Mouse (Mus musculus): ENCODE data around the gene Dab1. TPM values are rescaled to one million over a fixed set of nuclear protein-coding genes. Genes with fewer than 3 reads are reported as not detected.

Dab1 gene
- polyA plus RNA-seq, 1 experiment from 2014 or later = 114 TPM

- Histone ChIP-seq H3K9me3 (no peaks in the 10 kb centered on the region), H3K36me3 (no peaks in the 10 kb centered on the region), H3K9ac (replicated peaks) (no peak overlapping the region), H3K4me1 (replicated peaks) (no peaks in the 10 kb centered on the region), H3K27me3 (no peaks in the 10 kb centered on the region), H3K4me3 (replicated peaks) (no peak overlapping the region), H3K27ac (no peak overlapping the region), H3K4me2 (replicated peaks) (no peak overlapping the region)
- no peak for ATAC-seq
Measured at GRCm38 (mm10) chr4:104153637-104154036, 534.5 kb downstream of the Dab1 start.

GRCm38 (mm10) chr4:104178067-104178466 lies 558.9 kb downstream of the Dab1 start:
- Histone ChIP-seq H3K27me3 (no peaks in the 10 kb centered on the region), H3K4me3 (replicated peaks) (no peak overlapping the region), H3K4me1 (replicated peaks) (no peaks in the 10 kb centered on the region), H3K36me3 (no peaks in the 10 kb centered on the region), H3K27ac (no peak overlapping the region), H3K9me3 (no peaks in the 10 kb centered on the region), H3K9ac (replicated peaks) (no peak overlapping the region), H3K4me2 (replicated peaks) (no peak overlapping the region)
- no peak for ATAC-seq
- WGBS = 73% methylated on average over 3 of the region's 3 CpGs

- no peaks in the 10 kb centered on the region for H3K36me3 ChIP-seq
- no peaks in the 10 kb centered on the region for H3K4me1 ChIP-seq (replicated peaks)
- H3K9ac ChIP-seq (replicated peaks) = no peak overlapping the region
- H3K27ac ChIP-seq = no peak overlapping the region
- H3K9me3 ChIP-seq = no peaks in the 10 kb centered on the region
- ATAC-seq = no peak
- H3K4me2 ChIP-seq (replicated peaks) = no peak overlapping the region
- no peak overlapping the region for H3K4me3 ChIP-seq (replicated peaks)
- 83% methylated on average over 4 of the region's 4 CpGs for WGBS
- no peaks in the 10 kb centered on the region for H3K27me3 ChIP-seq
Measured at GRCm38 (mm10) chr4:104186311-104186710, 567.2 kb downstream of the Dab1 start.

GRCm38 (mm10) chr4:104198635-104199034 lies 579.5 kb downstream of the Dab1 start:
- no peak overlapping the region for H3K9ac ChIP-seq (replicated peaks)
- ATAC-seq = no peak
- no peak overlapping the region for H3K4me2 ChIP-seq (replicated peaks)
- H3K9me3 ChIP-seq = no peaks in the 10 kb centered on the region
- no peak overlapping the region for H3K4me3 ChIP-seq (replicated peaks)
- H3K27ac ChIP-seq = no peak overlapping the region
- H3K36me3 ChIP-seq = no peaks in the 10 kb centered on the region
- no peaks in the 10 kb centered on the region; the same call in 1 of the 2 replicates for H3K4me1 ChIP-seq (replicated peaks)
- H3K27me3 ChIP-seq = no peaks in the 10 kb centered on the region
- 91% methylated on average over 8 of the region's 8 CpGs for WGBS

- Histone ChIP-seq H3K27me3 (no peaks in the 10 kb centered on the region), H3K27ac (no peak overlapping the region), H3K4me2 (replicated peaks) (no peak overlapping the region), H3K4me3 (replicated peaks) (no peak overlapping the region), H3K9ac (replicated peaks) (no peak overlapping the region), H3K9me3 (no peaks in the 10 kb centered on the region), H3K36me3 (no peaks in the 10 kb centered on the region), H3K4me1 (replicated peaks) (peaks cover 8% of the 10 kb centered on the region)
- ATAC-seq = no peak
- 79% methylated on average over 5 of the region's 5 CpGs for WGBS
Measured at GRCm38 (mm10) chr4:104201686-104202085, 582.5 kb downstream of the Dab1 start.

GRCm38 (mm10) chr4:104204047-104204446 lies 584.9 kb downstream of the Dab1 start:
- no peaks in the 10 kb centered on the region for H3K27me3 ChIP-seq
- no peak for ATAC-seq
- H3K9me3 ChIP-seq = no peaks in the 10 kb centered on the region
- H3K4me1 ChIP-seq (replicated peaks) = peaks cover 14% of the 10 kb centered on the region
- no peak overlapping the region for H3K4me2 ChIP-seq (replicated peaks)
- H3K36me3 ChIP-seq = no peaks in the 10 kb centered on the region
- H3K9ac ChIP-seq (replicated peaks) = no peak overlapping the region
- no peak overlapping the region for H3K4me3 ChIP-seq (replicated peaks)
- H3K27ac ChIP-seq = no peak overlapping the region
- 33% methylated on average over 6 of the region's 6 CpGs for WGBS

- Histone ChIP-seq H3K27me3 (no peaks in the 10 kb centered on the region), H3K9ac (replicated peaks) (no peak overlapping the region), H3K4me3 (replicated peaks) (no peak overlapping the region), H3K27ac (no peak overlapping the region), H3K9me3 (no peaks in the 10 kb centered on the region), H3K4me1 (replicated peaks) (peaks cover 21% of the 10 kb centered on the region), H3K36me3 (no peaks in the 10 kb centered on the region), H3K4me2 (replicated peaks) (no peak overlapping the region)
- no peak for ATAC-seq
- WGBS = 55% methylated on average over 5 of the region's 5 CpGs
Measured at GRCm38 (mm10) chr4:104206639-104207038, 587.5 kb downstream of the Dab1 start.

- 0 out of 2 replicates have a peak, but pooled peaks have one; percentile 40 for ATAC-seq
- Histone ChIP-seq H3K27me3 (no peaks in the 10 kb centered on the region), H3K4me3 (replicated peaks) (no peak overlapping the region), H3K4me2 (replicated peaks) (no peak overlapping the region), H3K9ac (replicated peaks) (no peak overlapping the region), H3K27ac (no peak overlapping the region), H3K36me3 (no peaks in the 10 kb centered on the region), H3K4me1 (replicated peaks) (peaks cover 23% of the 10 kb centered on the region), H3K9me3 (no peaks in the 10 kb centered on the region)
- 27% methylated on average over 2 of the region's 2 CpGs for WGBS
Measured at GRCm38 (mm10) chr4:104209081-104209480, 589.9 kb downstream of the Dab1 start.

GRCm38 (mm10) chr4:104210796-104211195 lies 591.6 kb downstream of the Dab1 start:
- H3K4me1 ChIP-seq (replicated peaks) = peaks cover 29% of the 10 kb centered on the region
- H3K27me3 ChIP-seq = no peaks in the 10 kb centered on the region
- no peak for ATAC-seq
- H3K36me3 ChIP-seq = no peaks in the 10 kb centered on the region
- H3K9me3 ChIP-seq = no peaks in the 10 kb centered on the region
- 82% methylated on average over 1 of the region's 1 CpGs for WGBS
- H3K9ac ChIP-seq (replicated peaks) = no peak overlapping the region
- no peak overlapping the region for H3K4me3 ChIP-seq (replicated peaks)
- no peak overlapping the region for H3K27ac ChIP-seq
- H3K4me2 ChIP-seq (replicated peaks) = no peak overlapping the region

- H3K9me3 ChIP-seq = no peaks in the 10 kb centered on the region
- peaks cover 33% of the 10 kb centered on the region for H3K4me1 ChIP-seq (replicated peaks)
- ATAC-seq = peak; percentile 71; the same call in 1 of the 2 replicates
- no peak overlapping the region for H3K4me3 ChIP-seq (replicated peaks)
- no peaks in the 10 kb centered on the region for H3K36me3 ChIP-seq
- H3K4me2 ChIP-seq (replicated peaks) = no peak overlapping the region
- H3K27ac ChIP-seq = no peak overlapping the region
- H3K27me3 ChIP-seq = no peaks in the 10 kb centered on the region
- no peak overlapping the region for H3K9ac ChIP-seq (replicated peaks)
- 49% methylated on average over 9 of the region's 9 CpGs for WGBS
Measured at GRCm38 (mm10) chr4:104211531-104212455, 592.6 kb downstream of the Dab1 start.

- 17% methylated on average over 7 of the region's 7 CpGs for WGBS
Measured at GRCm38 (mm10) chr4:104214724-104215123, 595.6 kb downstream of the Dab1 start.

GRCm38 (mm10) chr4:104217336-104217735 lies 598.2 kb downstream of the Dab1 start:
- 26% methylated on average over 4 of the region's 4 CpGs for WGBS
- Histone ChIP-seq H3K9ac (replicated peaks) (no peak overlapping the region; the same call in 1 of the 2 replicates), H3K27me3 (no peaks in the 10 kb centered on the region), H3K27ac (peak overlapping the region; percentile 47), H3K36me3 (no peaks in the 10 kb centered on the region), H3K4me3 (replicated peaks) (no peak overlapping the region), H3K4me2 (replicated peaks) (peak overlapping the region; percentile 15; the same call in 1 of the 2 replicates), H3K9me3 (no peaks in the 10 kb centered on the region), H3K4me1 (replicated peaks) (peaks cover 43% of the 10 kb centered on the region)
- ATAC-seq = peak; percentile 14; the same call in 1 of the 2 replicates

More at GRCm38 (mm10) chr4:104214724-104215123, 595.6 kb downstream of the Dab1 start:
- H3K4me2 ChIP-seq (replicated peaks) = no peak overlapping the region
- no peak overlapping the region for H3K9ac ChIP-seq (replicated peaks)
- ATAC-seq = no peak
- H3K27ac ChIP-seq = no peak overlapping the region
- H3K36me3 ChIP-seq = no peaks in the 10 kb centered on the region
- H3K4me3 ChIP-seq (replicated peaks) = no peak overlapping the region
- H3K27me3 ChIP-seq = no peaks in the 10 kb centered on the region
- H3K4me1 ChIP-seq (replicated peaks) = peaks cover 49% of the 10 kb centered on the region
- H3K9me3 ChIP-seq = no peaks in the 10 kb centered on the region
